Mouse (Mus musculus): ENCODE results near the gene Actrt2.

The Actrt2 gene

GRCm38 (mm10) chr4:154637468-154638319, 30.0 kb downstream of the Actrt2 start:
- no peak for DNase-seq

- peak; percentile 40 for DNase-seq
Measured at GRCm38 (mm10) chr4:154636721-154637311, 30.9 kb downstream of the Actrt2 start, which contains the start of gene Prdm16. Gene Prdm16, minus strand, starts transcription at chr4:154636873.

GRCm38 (mm10) chr4:154636053-154636433, 31.6 kb downstream of the Actrt2 start:
- DNase-seq = peak; percentile 21

GRCm38 (mm10) chr4:154635241-154636052, 32.2 kb downstream of the Actrt2 start:
- DNase-seq = peak; percentile 35

GRCm38 (mm10) chr4:154634470-154635240, 33.0 kb downstream of the Actrt2 start:
- no peak for DNase-seq

GRCm38 (mm10) chr4:154634001-154634400, 33.7 kb downstream of the Actrt2 start:
- no peak for DNase-seq

GRCm38 (mm10) chr4:154632800-154633764, 34.6 kb downstream of the Actrt2 start:
- no peak for DNase-seq

GRCm38 (mm10) chr4:154630763-154631162, 36.9 kb downstream of the Actrt2 start:
- no peak for DNase-seq

GRCm38 (mm10) chr4:154627419-154628142, 40.1 kb downstream of the Actrt2 start:
- no peak for DNase-seq

GRCm38 (mm10) chr4:154626282-154626681, 41.4 kb downstream of the Actrt2 start:
- no peak for DNase-seq

GRCm38 (mm10) chr4:154625710-154626109, 42.0 kb downstream of the Actrt2 start:
- DNase-seq = no peak

- DNase-seq = no peak
Measured at GRCm38 (mm10) chr4:154623241-154623640, 44.4 kb downstream of the Actrt2 start.

GRCm38 (mm10) chr4:154622521-154622920, 45.1 kb downstream of the Actrt2 start:
- DNase-seq = no peak

All from right cerebral cortex, postnatal 25 days (tissue).